Mouse (Mus musculus): Measurements from ENCODE around the gene Rap1gap. TPM values are rescaled to one million over a fixed set of nuclear protein-coding genes. Genes with fewer than 3 reads are reported as not detected.

Rap1gap gene
- polyA plus RNA-seq, 1 experiment from 2014 or later: 51.6 TPM

DNA sequence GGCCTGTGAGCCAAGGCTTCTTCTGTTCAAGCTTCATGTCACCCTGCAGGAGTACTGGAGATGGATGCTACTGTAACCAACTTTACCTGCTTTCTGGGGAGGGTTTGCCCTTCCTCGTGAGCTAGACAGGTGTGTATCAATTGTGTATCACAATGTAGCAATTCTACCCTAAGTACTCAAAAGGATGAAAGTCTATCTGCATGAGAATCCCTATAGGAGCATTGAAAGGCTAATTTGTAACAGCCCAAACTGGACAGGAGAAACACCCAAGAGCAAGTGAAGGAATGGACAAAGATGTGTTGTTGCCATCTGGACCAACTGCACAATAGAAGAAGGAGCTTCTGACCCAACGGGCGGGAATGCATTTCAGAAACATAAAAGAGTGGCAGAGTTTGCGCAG, 113.3 kb downstream of the Rap1gap start:
- Histone ChIP-seq H3K4me1 (replicated peaks; ENCODE audit: control insufficient read depth, insufficient read depth, low read length) (0 out of 2 replicates have a peak, but pooled peaks cover 2% of the 10 kb centered on the region), H3K9me3 (ENCODE audit: control insufficient read depth, low read length) (no peaks in the 10 kb centered on the region), H3K9ac (replicated peaks; ENCODE audit: low read depth, low read length) (no peak overlapping the region), H3K4me2 (ENCODE audit: low read length) (no peak overlapping the region), H3K27ac (ENCODE audit: low read length) (no peak overlapping the region), H3K4me3 (replicated peaks; ENCODE audit: low read length) (no peak overlapping the region), H3K27me3 (replicated peaks; ENCODE audit: control insufficient read depth, insufficient read depth, low read length) (no peaks in the 10 kb centered on the region), H3K36me3 (ENCODE audit: control insufficient read depth, insufficient read depth) (no peaks in the 10 kb centered on the region)
- WGBS: 85% methylated on average over 4 of the region's 4 CpGs
- no peak for ATAC-seq

DNA sequence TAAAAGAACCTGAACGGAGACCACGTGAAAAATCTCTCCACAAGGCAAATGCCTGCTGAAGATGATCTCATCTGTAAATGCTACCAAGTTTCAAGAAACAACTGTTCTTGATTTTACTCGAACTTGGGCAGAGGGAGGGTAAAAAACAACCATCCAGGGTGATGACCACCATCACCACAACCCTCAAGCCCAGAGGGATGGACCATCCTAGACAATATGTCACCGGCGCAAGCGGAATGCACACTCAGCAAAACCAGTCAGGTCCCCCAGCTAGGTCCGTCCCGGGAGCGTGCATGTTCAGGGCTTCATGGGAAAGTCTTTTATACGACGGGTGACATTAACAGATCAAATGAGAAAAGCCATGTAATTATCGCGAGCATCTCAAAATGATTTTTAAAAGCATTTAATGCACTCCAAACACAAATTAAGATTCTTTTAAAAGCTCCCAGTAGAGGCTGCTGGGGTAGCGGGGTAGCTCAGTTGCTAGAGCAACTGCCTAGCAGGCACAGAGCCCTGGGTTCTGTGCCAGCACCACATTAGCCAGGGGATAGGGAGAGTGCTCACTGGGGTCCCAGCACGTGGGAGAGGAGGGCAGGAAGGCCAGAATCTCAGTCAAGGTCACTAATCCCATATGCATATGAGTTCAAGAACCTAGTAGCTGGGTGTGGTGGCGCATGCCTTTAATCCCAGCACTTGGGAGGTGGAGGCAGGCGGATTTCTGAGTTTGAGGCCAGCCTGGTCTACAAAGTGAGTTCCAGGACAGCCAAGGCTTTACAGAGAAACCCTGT, 114.1 kb downstream of the Rap1gap start:
- Histone ChIP-seq H3K9me3 (ENCODE audit: control insufficient read depth, low read length) (no peaks in the 10 kb centered on the region), H3K27ac (ENCODE audit: low read length) (no peak overlapping the region), H3K4me2 (ENCODE audit: low read length) (no peak overlapping the region), H3K4me1 (replicated peaks; ENCODE audit: control insufficient read depth, insufficient read depth, low read length) (peaks cover 6% of the 10 kb centered on the region), H3K9ac (replicated peaks; ENCODE audit: low read depth, low read length) (no peak overlapping the region), H3K27me3 (replicated peaks; ENCODE audit: control insufficient read depth, insufficient read depth, low read length) (no peaks in the 10 kb centered on the region), H3K4me3 (replicated peaks; ENCODE audit: low read length) (no peak overlapping the region), H3K36me3 (ENCODE audit: control insufficient read depth, insufficient read depth) (no peaks in the 10 kb centered on the region)
- WGBS: 67% methylated on average over 17 of the region's 17 CpGs
- ATAC-seq: no peak

Other genes with a start within 250 kb of the Rap1gap start
- not detected in 2 replicates for gene Cela3b, start 234.2 kb upstream of the Rap1gap start, polyA plus RNA-seq (2015; fragmentation: Nextera tagmentation; extraction: Ambion mirVana)
- gene 1700013G24Rik, start 211.4 kb upstream of the Rap1gap start, polyA plus RNA-seq (2015; fragmentation: Nextera tagmentation; extraction: Ambion mirVana): not detected in 2 replicates
- 3.2 and 4.9 TPM in 2 replicates for gene Hspg2, start 196.0 kb upstream of the Rap1gap start, polyA plus RNA-seq (2015; fragmentation: Nextera tagmentation; extraction: Ambion mirVana)
- gene Ldlrad2, start 90.2 kb upstream of the Rap1gap start, polyA plus RNA-seq (2015; fragmentation: Nextera tagmentation; extraction: Ambion mirVana): not detected in 2 replicates
- 80.1 and 82.6 TPM in 2 replicates for gene Usp48, start 71.0 kb upstream of the Rap1gap start, polyA plus RNA-seq (2015; fragmentation: Nextera tagmentation; extraction: Ambion mirVana)
- gene Alpl, start 131.7 kb downstream of the Rap1gap start, polyA plus RNA-seq (2015; fragmentation: Nextera tagmentation; extraction: Ambion mirVana): 7.6 and 10.5 TPM in 2 replicates
- 12.4 and 16.3 TPM in 2 replicates for gene Ece1, start 197.5 kb downstream of the Rap1gap start, polyA plus RNA-seq (2015; fragmentation: Nextera tagmentation; extraction: Ambion mirVana)

Measured in forebrain, embryonic 16.5 days (tissue).